Mouse (Mus musculus): ENCODE results near the gene Itgb1bp1. TPM values are rescaled to one million over a fixed set of nuclear protein-coding genes. Genes with fewer than 3 reads are reported as not detected.
A peak's percentile ranks its signal among the peaks of the same experiment; 100 is the strongest.

Itgb1bp1 gene
- polyA plus RNA-seq, 1 experiment from 2014 or later = 33.4 TPM

DNA sequence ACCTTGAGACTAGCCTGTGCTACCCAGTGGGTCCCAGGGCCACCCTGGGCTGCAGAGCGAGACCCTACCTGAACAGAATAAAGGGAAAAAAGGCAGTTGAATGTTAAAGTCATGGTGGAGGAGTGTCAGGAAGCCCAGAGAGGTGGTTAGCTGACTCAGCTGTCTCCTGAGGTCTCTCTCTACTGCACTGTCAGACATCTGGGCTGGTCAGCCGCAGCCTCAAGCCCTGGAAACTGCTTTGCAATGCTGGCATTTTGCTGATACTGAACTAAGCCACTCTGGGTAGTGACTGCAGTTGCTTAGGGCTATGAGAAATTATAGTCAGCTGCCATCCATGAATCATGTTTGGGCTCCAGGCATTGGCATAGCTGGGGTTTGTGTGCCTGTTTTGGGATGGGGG, 51.5 kb downstream of the Itgb1bp1 start:
- 70% methylated on average over 2 of the region's 2 CpGs for WGBS

DNA sequence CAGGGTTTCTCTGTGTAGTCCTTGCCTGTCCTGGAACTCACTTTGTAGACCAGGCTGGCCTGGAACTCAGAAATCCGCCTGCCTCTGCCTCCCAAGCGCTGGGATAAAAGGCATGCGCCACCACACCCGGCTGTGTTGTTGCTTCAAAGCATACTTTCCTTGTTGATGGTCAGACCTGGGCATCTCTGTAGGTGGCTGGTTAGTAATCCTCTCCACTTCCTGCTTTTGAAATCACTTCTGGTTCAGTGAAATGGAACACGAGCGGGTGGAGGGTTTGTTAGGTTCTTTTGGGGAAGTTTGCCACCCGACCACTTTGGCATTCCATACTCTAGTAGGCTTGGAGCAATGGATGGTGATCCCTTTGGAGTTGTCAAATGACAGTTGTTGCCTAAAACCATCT, 52.4 kb downstream of the Itgb1bp1 start:
- Histone ChIP-seq H3K27ac (replicated peaks) (no peak overlapping the region), H3K4me2 (no peak overlapping the region), H3K9ac (no peak overlapping the region), H3K4me3 (no peak overlapping the region), H3K4me1 (peaks cover 4% of the 10 kb centered on the region; the same call in 1 of the 2 replicates), H3K9me3 (no peaks in the 10 kb centered on the region), H3K27me3 (replicated peaks) (no peaks in the 10 kb centered on the region), H3K36me3 (peaks cover 82% of the 10 kb centered on the region)
- ATAC-seq (ENCODE audit: extremely low read depth, insufficient number of reproducible peaks, low FRiP score, low TSS enrichment) = no peak
- 84% methylated on average over 7 of the region's 7 CpGs for WGBS

More for the DNA sequence above, 51.5 kb downstream of the Itgb1bp1 start:
- H3K4me1 ChIP-seq = peaks cover 4% of the 10 kb centered on the region; the same call in 1 of the 2 replicates
- no peaks in the 10 kb centered on the region for H3K9me3 ChIP-seq
- no peak overlapping the region for H3K4me3 ChIP-seq
- H3K27ac ChIP-seq (replicated peaks) = no peak overlapping the region
- no peak for ATAC-seq (ENCODE audit: extremely low read depth, insufficient number of reproducible peaks, low FRiP score, low TSS enrichment)
- H3K9ac ChIP-seq = no peak overlapping the region
- no peak overlapping the region for H3K4me2 ChIP-seq
- no peaks in the 10 kb centered on the region for H3K27me3 ChIP-seq (replicated peaks)
- H3K36me3 ChIP-seq = peaks cover 86% of the 10 kb centered on the region

DNA sequence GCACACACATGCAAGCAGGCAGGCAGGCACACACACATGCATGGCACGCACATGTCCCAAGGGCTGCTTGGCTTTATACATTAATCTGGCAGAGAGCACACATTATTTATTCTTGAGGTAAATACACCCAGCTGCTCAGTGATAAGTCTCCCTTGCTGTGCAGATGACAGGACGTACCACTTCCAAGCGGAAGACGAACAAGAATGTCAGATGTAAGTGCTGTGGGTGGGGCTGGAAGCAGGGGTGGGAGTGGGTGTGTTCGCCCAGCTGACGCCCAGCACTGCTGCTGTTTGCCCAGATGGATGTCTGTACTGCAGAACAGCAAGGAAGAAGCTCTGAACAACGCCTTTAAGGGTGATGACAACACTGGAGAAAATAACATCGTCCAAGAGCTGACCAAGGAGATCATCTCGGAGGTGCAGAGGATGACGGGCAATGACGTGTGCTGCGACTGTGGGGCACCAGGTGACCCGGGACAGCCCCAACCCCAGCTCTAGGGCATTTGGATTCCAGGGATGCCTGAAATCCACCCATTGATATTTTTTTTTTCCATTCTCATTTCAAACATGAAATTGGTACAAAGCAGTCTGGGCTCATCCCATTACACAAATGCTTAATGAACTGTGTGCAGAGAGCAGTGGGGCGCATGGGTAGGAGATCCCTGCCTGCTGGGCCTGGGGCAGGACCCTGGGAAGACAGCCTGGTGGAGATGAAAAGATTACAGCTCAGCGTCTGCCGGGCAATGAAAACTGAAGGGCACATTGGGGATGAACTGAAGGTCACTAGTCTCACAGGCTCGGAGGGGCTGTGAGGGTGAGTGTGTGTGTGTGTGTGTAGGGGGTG, 56.8 kb downstream of the Itgb1bp1 start:
- Histone ChIP-seq H3K27me3 (replicated peaks) (no peaks in the 10 kb centered on the region), H3K9ac (no peak overlapping the region), H3K36me3 (peaks cover 55% of the 10 kb centered on the region), H3K4me2 (no peak overlapping the region), H3K9me3 (no peaks in the 10 kb centered on the region), H3K4me1 (peaks cover 28% of the 10 kb centered on the region), H3K4me3 (no peak overlapping the region), H3K27ac (replicated peaks) (no peak overlapping the region)
- no peak for ATAC-seq (ENCODE audit: extremely low read depth, insufficient number of reproducible peaks, low FRiP score, low TSS enrichment)
- 62% methylated on average over 17 of the region's 17 CpGs for WGBS

DNA sequence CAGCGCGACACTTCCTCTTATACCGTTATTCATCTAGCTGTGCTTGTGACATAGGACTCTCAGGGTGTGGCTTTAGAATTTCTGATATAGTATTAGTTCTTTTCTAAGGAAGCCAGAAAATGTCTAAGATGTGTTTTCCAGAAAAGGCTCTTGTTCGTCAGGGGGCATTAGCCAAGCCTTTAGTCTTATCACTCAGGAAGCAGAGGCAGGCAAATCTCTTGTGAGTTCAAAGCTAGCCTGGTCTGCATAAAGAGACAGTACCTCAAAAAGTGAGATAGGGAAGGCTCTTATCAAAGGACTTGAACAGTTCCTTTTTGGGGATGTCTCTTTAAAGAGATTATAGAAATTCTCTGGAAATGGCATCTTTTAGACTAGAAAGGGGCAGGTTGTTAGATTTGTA, 57.4 kb downstream of the Itgb1bp1 start:
- H3K27me3 ChIP-seq (replicated peaks) = no peaks in the 10 kb centered on the region
- no peak overlapping the region for H3K4me3 ChIP-seq
- no peak overlapping the region for H3K27ac ChIP-seq (replicated peaks)
- no peak overlapping the region for H3K9ac ChIP-seq
- WGBS = 83% methylated on average over 4 of the region's 4 CpGs
- H3K9me3 ChIP-seq = no peaks in the 10 kb centered on the region
- no peak overlapping the region for H3K4me2 ChIP-seq
- H3K4me1 ChIP-seq = peaks cover 28% of the 10 kb centered on the region
- peaks cover 58% of the 10 kb centered on the region for H3K36me3 ChIP-seq
- ATAC-seq (ENCODE audit: extremely low read depth, insufficient number of reproducible peaks, low FRiP score, low TSS enrichment) = no peak

DNA sequence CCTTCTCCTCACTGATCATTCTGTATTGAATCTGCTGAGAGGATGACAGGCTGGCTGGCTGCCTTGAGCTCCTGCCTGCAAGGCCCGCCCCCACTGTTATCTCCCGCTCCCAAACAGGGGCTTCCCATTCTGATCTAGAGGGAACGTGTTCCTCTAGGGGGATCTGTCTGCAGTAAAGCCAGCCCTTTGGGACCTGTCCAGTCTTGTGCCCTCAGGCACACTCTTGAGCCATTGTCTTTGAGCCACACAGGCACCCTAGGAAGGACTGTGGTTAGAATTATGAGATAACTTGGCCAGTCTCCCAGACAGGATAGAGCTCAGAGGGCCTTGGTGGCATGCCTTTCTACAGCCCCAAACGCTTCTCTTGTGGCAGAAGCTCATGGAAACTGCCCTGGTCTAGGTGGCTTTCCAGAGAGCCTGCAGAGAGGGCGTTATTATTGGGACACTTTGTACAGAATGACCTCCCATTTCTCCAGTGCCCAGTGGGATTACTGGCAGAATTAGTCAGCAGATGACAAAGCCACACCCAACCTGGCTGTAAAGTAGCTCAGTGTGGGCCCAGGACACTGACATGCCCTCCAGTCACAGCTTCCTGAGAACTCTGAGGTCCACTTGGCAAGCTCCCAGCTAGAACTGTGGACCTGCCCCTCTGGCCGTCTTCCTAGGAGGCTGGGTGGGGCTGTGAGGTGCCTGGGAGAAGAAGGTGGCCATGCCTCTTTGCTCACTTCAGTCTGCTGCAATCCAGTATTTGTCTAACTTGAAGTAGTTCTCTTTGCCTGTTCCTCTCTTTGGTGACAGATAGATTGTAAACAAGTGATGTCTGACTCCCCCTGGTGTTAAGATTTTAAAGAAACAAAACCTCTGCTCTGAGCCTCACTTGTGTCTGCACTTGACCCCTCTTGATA, 58.8 kb downstream of the Itgb1bp1 start:
- H3K9me3 ChIP-seq = no peaks in the 10 kb centered on the region
- peak overlapping the region; percentile 79 for H3K27ac ChIP-seq (replicated peaks)
- peak overlapping the region; percentile 4; the same call in 1 of the 2 replicates for H3K4me2 ChIP-seq
- H3K4me3 ChIP-seq = no peak overlapping the region
- ATAC-seq (ENCODE audit: extremely low read depth, insufficient number of reproducible peaks, low FRiP score, low TSS enrichment) = peak; percentile 38; the same call in 1 of the 2 replicates
- H3K27me3 ChIP-seq (replicated peaks) = no peaks in the 10 kb centered on the region
- WGBS = 20% methylated on average over 6 of the region's 6 CpGs
- H3K9ac ChIP-seq = peak overlapping the region; percentile 24; the same call in 1 of the 2 replicates
- H3K36me3 ChIP-seq = peaks cover 53% of the 10 kb centered on the region
- peaks cover 28% of the 10 kb centered on the region for H3K4me1 ChIP-seq

DNA sequence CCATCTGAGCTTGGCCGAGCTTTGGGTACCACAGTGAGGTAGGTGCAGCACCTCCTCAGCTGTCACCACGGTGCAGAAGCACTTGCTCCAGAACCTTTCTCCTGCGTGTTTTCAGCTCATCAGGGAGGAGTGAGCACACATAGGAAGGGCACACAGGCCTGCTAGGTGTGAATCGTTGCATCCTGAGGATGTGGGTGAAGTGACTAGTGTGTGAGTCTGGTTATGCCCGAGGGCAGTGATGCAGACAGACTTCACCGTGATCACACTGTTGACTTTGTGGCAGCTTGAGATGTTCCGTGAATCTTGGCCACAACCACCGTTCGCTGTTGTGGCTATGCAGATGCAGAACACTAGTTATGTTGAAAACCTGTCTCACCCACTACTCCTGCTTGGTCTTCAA, 59.8 kb downstream of the Itgb1bp1 start:
- peak overlapping the region; percentile 79 for H3K27ac ChIP-seq (replicated peaks)

DNA sequence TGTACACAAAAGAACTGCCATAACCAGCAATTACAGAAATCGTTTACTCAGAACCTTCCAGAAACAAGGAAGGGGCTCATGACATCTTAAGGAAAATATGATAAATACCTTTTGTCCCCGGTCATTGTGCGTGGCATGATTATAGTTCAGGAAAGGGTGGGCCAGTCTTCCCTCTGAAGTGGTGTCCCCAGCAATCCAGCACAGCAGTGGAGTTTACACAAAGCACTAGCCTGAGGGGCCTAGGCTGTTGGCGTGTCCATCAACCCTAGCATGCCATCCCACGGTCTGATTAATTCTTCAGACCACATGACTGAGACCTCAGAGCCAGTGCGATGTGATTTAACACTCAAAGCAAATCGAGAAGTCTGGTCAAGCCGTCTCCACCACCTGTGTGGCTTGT, 60.7 kb downstream of the Itgb1bp1 start:
- no peaks in the 10 kb centered on the region for H3K27me3 ChIP-seq (replicated peaks)
- H3K4me2 ChIP-seq = no peak overlapping the region
- H3K27ac ChIP-seq (replicated peaks) = no peak overlapping the region
- no peaks in the 10 kb centered on the region for H3K9me3 ChIP-seq
- H3K36me3 ChIP-seq = peaks cover 51% of the 10 kb centered on the region
- no peak overlapping the region for H3K9ac ChIP-seq
- no peak overlapping the region for H3K4me3 ChIP-seq
- H3K4me1 ChIP-seq = peaks cover 28% of the 10 kb centered on the region
- 77% methylated on average over 8 of the region's 8 CpGs for WGBS
- no peak for ATAC-seq (ENCODE audit: extremely low read depth, insufficient number of reproducible peaks, low FRiP score, low TSS enrichment)

More for the DNA sequence above, 59.8 kb downstream of the Itgb1bp1 start:
- Histone ChIP-seq H3K4me3 (no peak overlapping the region), H3K36me3 (peaks cover 51% of the 10 kb centered on the region), H3K9ac (peak overlapping the region; percentile 24), H3K9me3 (no peaks in the 10 kb centered on the region), H3K4me1 (peaks cover 28% of the 10 kb centered on the region), H3K4me2 (no peak overlapping the region), H3K27me3 (replicated peaks) (no peaks in the 10 kb centered on the region)
- ATAC-seq (ENCODE audit: extremely low read depth, insufficient number of reproducible peaks, low FRiP score, low TSS enrichment) = no peak
- 79% methylated on average over 9 of the region's 9 CpGs for WGBS

DNA sequence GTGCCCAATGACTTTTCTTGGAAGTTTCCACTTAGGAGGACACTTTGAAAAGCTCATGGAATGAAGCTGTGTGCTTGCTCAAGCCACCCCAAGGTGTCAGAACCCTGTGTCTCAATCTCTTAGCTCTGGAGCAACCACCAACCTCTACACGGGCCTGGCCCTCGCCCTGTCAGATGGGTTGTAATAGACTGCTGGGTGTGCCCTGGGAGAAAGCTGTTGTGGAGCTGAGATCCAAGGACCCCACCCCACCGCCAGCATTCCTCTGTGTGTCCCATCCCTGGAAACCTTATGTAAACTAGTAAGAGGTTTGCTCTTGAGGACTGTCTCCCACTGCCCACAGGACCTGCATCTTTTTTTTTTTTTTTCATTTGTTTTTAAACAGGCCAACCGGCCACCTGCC, 62.2 kb downstream of the Itgb1bp1 start:
- 72% methylated on average over 4 of the region's 4 CpGs for WGBS
- Histone ChIP-seq H3K4me1 (peaks cover 28% of the 10 kb centered on the region), H3K4me3 (no peak overlapping the region), H3K27me3 (replicated peaks) (no peaks in the 10 kb centered on the region), H3K9ac (no peak overlapping the region), H3K9me3 (no peaks in the 10 kb centered on the region), H3K27ac (replicated peaks) (no peak overlapping the region), H3K36me3 (peaks cover 44% of the 10 kb centered on the region), H3K4me2 (no peak overlapping the region)
- ATAC-seq (ENCODE audit: extremely low read depth, insufficient number of reproducible peaks, low FRiP score, low TSS enrichment) = no peak

DNA sequence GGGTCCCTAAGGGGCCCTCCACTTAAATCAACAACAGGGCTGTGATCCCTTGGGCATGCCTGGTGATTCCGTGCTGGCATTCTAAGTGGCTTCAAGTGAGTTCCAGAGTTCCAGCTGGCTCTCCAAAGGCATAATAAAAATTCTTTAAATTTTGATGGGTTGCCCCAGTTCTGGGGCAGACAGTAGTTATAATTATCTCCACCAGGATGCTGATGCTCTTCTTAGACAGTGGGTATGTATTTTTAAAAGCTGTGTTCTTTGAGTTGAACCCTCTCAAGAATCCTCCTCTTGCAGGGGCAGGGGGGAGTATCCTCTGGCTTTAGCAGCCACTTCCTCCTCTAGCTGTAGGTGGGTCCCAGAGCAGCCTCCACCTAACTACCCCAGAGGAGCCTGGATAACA, 65.5 kb downstream of the Itgb1bp1 start:
- no peak overlapping the region for H3K4me2 ChIP-seq
- no peak overlapping the region for H3K9ac ChIP-seq
- no peak overlapping the region for H3K27ac ChIP-seq (replicated peaks)
- peaks cover 6% of the 10 kb centered on the region; the same call in 1 of the 2 replicates for H3K4me1 ChIP-seq
- H3K4me3 ChIP-seq = no peak overlapping the region
- H3K36me3 ChIP-seq = peaks cover 73% of the 10 kb centered on the region
- 54% methylated on average over 1 of the region's 1 CpGs for WGBS
- no peaks in the 10 kb centered on the region for H3K27me3 ChIP-seq (replicated peaks)
- H3K9me3 ChIP-seq = no peaks in the 10 kb centered on the region
- ATAC-seq (ENCODE audit: extremely low read depth, insufficient number of reproducible peaks, low FRiP score, low TSS enrichment) = no peak

DNA sequence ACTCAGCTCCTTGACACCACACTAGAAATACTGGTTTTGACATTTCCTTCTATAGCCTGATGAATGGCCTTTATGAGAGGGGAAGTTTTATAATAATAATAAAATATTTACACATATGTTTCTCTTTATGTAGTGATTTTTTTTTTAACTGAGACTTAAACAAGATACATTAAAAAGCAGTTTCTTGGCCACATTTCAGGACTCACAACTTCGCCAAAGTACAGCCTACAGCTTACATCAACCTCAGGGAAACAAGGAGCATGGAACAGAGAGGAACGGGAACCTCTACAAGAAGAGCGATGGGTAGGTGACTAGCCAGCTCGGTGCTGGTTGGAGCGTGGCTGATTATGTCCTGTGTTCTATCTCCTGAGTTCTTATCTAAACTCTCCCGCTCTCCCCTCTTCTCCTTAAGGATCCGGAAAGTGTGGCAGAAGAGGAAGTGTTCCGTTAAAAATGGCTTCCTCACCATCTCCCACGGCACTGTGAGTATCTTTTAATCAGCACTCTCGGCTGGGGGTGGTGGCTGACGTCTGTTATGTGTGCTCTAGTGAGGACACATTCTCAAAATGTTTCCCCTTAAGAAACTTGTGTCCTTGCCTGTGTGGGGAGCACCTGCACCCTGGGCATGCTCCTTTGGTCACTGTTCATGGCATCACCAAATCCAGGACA, 68.2 kb downstream of the Itgb1bp1 start:
- no peaks in the 10 kb centered on the region for H3K9me3 ChIP-seq
- H3K36me3 ChIP-seq = peaks cover 81% of the 10 kb centered on the region
- no peak overlapping the region for H3K27ac ChIP-seq (replicated peaks)
- H3K9ac ChIP-seq = no peak overlapping the region
- 33% methylated on average over 11 of the region's 11 CpGs for WGBS
- no peaks in the 10 kb centered on the region for H3K27me3 ChIP-seq (replicated peaks)
- no peak for ATAC-seq (ENCODE audit: extremely low read depth, insufficient number of reproducible peaks, low FRiP score, low TSS enrichment)
- no peak overlapping the region for H3K4me2 ChIP-seq
- H3K4me1 ChIP-seq = 0 out of 2 replicates have a peak, but pooled peaks cover 3% of the 10 kb centered on the region
- no peak overlapping the region for H3K4me3 ChIP-seq

All from heart, embryonic 13.5 days (tissue).